Mouse (Mus musculus) cortical plate, adult 2 months (tissue): Measurements from ENCODE around the gene Anxa10.

Experiments
- CTCF ChIP-seq: fragments of 200-500 bp; IDR thresholded peaks from 2 replicates; pipeline ENCODE4 v1.5.1; 2011; ENCODE audit warnings: mild to moderate bottlenecking, control low read depth, low read length; ENCODE audit not compliant: insufficient read depth; ENCODE audit errors: extremely low read depth
- POLR2A ChIP-seq: fragments of 200-500 bp; IDR thresholded peaks from 2 replicates; pipeline ENCODE4 v1.6.1; 2011; ENCODE audit warnings: mild to moderate bottlenecking, low read length, control low read depth; ENCODE audit not compliant: insufficient read depth; ENCODE audit errors: extremely low read depth

- no peak for TF ChIP-seq CTCF
- TF ChIP-seq POLR2A: no peak
Observed at GRCm38 (mm10) chr8:62034351-62034750, 88.6 kb downstream of the Anxa10 start.
